Mouse (Mus musculus): ENCODE data around the gene Zfp526. TPM values are rescaled to one million over a fixed set of nuclear protein-coding genes. Genes with fewer than 3 reads are reported as not detected.
A peak's percentile ranks its signal among the peaks of the same experiment; 100 is the strongest.

Zfp526 gene
- polyA plus RNA-seq, 1 experiment = 13.9 TPM

DNA sequence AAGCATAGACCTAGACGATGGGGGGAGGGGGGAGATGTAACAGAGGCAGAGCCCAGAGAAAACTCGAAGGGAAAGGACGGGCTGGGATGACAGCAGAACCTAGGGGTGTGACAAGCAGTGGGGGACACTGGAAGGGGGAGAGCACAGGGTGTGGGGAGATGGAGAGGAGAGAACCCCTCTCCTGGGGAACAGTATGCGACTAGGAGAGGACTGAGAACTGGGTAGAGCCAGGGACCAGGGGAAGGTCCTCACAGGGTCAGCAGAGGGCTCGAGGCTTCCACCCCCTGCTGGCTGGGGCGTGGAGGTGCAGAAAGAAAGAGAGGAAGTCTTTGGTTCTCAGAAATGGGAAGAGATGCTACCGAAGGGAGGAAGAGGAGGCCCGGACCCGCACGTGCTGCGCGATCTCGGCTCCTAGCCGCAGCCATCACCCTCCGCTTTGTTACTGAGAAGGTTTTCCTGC lies 39.9 kb upstream of the Zfp526 start:
- TF ChIP-seq POLR2A (IDR thresholded peaks at IDR 0.05; ENCODE audit: borderline replicate concordance, control insufficient read depth, low read depth, low read length) (no peak), CTCF (IDR thresholded peaks at IDR 0.05; ENCODE audit: control insufficient read depth, insufficient read depth, low read length) (peak; percentile 84)
- H3K4me3 ChIP-seq (replicated peaks; ENCODE audit: control insufficient read depth, low read depth, low read length) = no peak overlapping the region

DNA sequence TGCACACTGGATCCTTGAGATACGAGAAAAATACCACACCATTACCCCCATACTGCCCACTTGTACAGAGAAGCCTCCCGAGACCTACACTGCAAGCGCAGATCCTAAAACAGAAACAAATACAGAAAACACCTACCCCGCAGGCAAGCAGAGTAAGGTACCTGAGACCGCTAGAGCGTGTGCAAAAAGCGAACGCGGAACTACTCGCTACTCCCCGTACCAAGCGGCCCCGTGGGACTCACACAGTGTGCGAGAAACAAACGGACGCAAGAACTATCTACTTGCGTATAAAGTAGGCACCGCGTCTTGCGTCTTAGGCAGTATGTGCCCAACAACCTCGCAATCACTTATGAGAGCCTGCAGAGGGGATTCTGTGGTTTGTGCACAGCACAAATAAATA lies 39.4 kb upstream of the Zfp526 start:
- H3K4me1 ChIP-seq (ENCODE audit: control insufficient read depth, insufficient read depth, low read length) = no peaks in the 10 kb centered on the region; the same call in 1 of the 2 replicates
- 4% methylated on average over 21 of the region's 21 CpGs for WGBS
- TF ChIP-seq CTCF (IDR thresholded peaks at IDR 0.05; ENCODE audit: control insufficient read depth, insufficient read depth, low read length) = no peak
- no peak for TF ChIP-seq POLR2A (IDR thresholded peaks at IDR 0.05; ENCODE audit: borderline replicate concordance, control insufficient read depth, low read depth, low read length)
- no peak overlapping the region for H3K27ac ChIP-seq (ENCODE audit: control insufficient read depth, insufficient read depth, low read depth, low read length, poor library complexity)
- H3K4me3 ChIP-seq (replicated peaks; ENCODE audit: control insufficient read depth, low read depth, low read length) = peak overlapping the region; percentile 21

More for the DNA sequence above, 39.9 kb upstream of the Zfp526 start:
- no peak overlapping the region for H3K27ac ChIP-seq (ENCODE audit: control insufficient read depth, insufficient read depth, low read depth, low read length, poor library complexity)
- H3K4me1 ChIP-seq (ENCODE audit: control insufficient read depth, insufficient read depth, low read length) = no peaks in the 10 kb centered on the region; the same call in 1 of the 2 replicates
- 2% methylated on average over 15 of the region's 15 CpGs for WGBS

DNA sequence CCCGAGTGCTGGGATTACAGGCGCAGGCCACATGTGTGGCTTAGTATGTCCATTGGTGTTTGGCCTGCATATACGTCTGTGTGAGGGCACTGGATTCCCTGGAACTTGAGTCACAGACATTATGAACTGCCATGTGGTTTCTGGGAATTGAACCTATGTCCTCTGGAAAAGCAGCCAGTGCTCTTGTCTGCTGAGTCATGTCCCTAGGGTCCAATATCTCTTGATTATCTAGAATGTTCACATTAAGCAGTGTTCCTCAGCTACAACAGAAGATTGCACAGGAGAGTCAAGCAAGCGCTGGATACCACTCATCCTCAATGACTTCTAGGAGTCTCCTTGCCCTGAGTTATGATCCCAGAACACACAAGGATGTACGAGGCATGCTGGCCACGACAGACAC lies 37.1 kb upstream of the Zfp526 start:
- WGBS = 58% methylated on average over 6 of the region's 6 CpGs
- Histone ChIP-seq H3K4me1 (ENCODE audit: control insufficient read depth, insufficient read depth, low read length) (no peaks in the 10 kb centered on the region; the same call in 1 of the 2 replicates), H3K27ac (ENCODE audit: control insufficient read depth, insufficient read depth, low read depth, low read length, poor library complexity) (no peak overlapping the region), H3K4me3 (replicated peaks; ENCODE audit: control insufficient read depth, low read depth, low read length) (no peak overlapping the region)
- no peak for TF ChIP-seq POLR2A (IDR thresholded peaks at IDR 0.05; ENCODE audit: borderline replicate concordance, control insufficient read depth, low read depth, low read length)
- TF ChIP-seq CTCF (IDR thresholded peaks at IDR 0.05; ENCODE audit: control insufficient read depth, insufficient read depth, low read length) = no peak

- no peaks in the 10 kb centered on the region for H3K4me1 ChIP-seq (ENCODE audit: control insufficient read depth, insufficient read depth, low read length)
- TF ChIP-seq POLR2A (IDR thresholded peaks at IDR 0.05; ENCODE audit: borderline replicate concordance, control insufficient read depth, low read depth, low read length) (peak; percentile 26; the same call in 1 of the 2 replicates), CTCF (IDR thresholded peaks at IDR 0.05; ENCODE audit: control insufficient read depth, insufficient read depth, low read length) (peak; percentile 100)
- no peak overlapping the region for H3K27ac ChIP-seq (ENCODE audit: control insufficient read depth, insufficient read depth, low read depth, low read length, poor library complexity)
- H3K4me3 ChIP-seq (replicated peaks; ENCODE audit: control insufficient read depth, low read depth, low read length) = no peak overlapping the region
- 45% methylated on average over 21 of the region's 21 CpGs for WGBS
These were observed 33.3 kb upstream of the Zfp526 start for GRCm38 (mm10) chr7:25187662-25188650.

- no peak overlapping the region for H3K27ac ChIP-seq (ENCODE audit: control insufficient read depth, insufficient read depth, low read depth, low read length, poor library complexity)
- no peak overlapping the region for H3K4me3 ChIP-seq (replicated peaks; ENCODE audit: control insufficient read depth, low read depth, low read length)
- TF ChIP-seq POLR2A (IDR thresholded peaks at IDR 0.05; ENCODE audit: borderline replicate concordance, control insufficient read depth, low read depth, low read length) = no peak
- no peak for TF ChIP-seq CTCF (IDR thresholded peaks at IDR 0.05; ENCODE audit: control insufficient read depth, insufficient read depth, low read length)
- H3K4me1 ChIP-seq (ENCODE audit: control insufficient read depth, insufficient read depth, low read length) = no peaks in the 10 kb centered on the region
- WGBS = 70% methylated on average over 11 of the region's 11 CpGs
These were observed 30.4 kb upstream of the Zfp526 start for GRCm38 (mm10) chr7:25190806-25191205.

- WGBS = 89% methylated on average over 8 of the region's 8 CpGs
These were observed 29.1 kb upstream of the Zfp526 start for GRCm38 (mm10) chr7:25192110-25192509.

DNA sequence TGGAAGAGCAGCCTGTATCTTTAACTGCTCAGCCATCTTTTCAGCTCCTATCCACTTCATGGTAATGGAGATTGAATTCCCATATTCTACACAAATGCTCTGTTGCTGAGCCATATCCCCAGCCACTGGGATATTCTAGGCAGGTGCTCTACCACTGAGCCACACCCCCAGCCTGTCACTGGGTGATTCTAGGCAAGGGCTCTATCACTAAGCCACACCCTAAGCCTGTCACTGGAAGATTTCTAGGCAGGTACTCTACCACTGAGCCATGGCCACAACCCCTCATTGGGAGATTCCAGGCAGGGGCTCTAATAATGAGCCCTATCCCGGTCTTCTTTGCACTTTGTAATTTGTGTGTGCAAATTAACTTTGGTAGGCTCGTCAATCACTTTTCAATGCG lies 26.1 kb upstream of the Zfp526 start:
- 87% methylated on average over 3 of the region's 3 CpGs for WGBS
- TF ChIP-seq CTCF (IDR thresholded peaks at IDR 0.05; ENCODE audit: control insufficient read depth, insufficient read depth, low read length) = no peak
- no peak for TF ChIP-seq POLR2A (IDR thresholded peaks at IDR 0.05; ENCODE audit: borderline replicate concordance, control insufficient read depth, low read depth, low read length)
- no peaks in the 10 kb centered on the region; the same call in 1 of the 2 replicates for H3K4me1 ChIP-seq (ENCODE audit: control insufficient read depth, insufficient read depth, low read length)
- no peak overlapping the region for H3K27ac ChIP-seq (ENCODE audit: control insufficient read depth, insufficient read depth, low read depth, low read length, poor library complexity)
- no peak overlapping the region for H3K4me3 ChIP-seq (replicated peaks; ENCODE audit: control insufficient read depth, low read depth, low read length)

More at GRCm38 (mm10) chr7:25192110-25192509, 29.1 kb upstream of the Zfp526 start:
- Histone ChIP-seq H3K27ac (ENCODE audit: control insufficient read depth, insufficient read depth, low read depth, low read length, poor library complexity) (no peak overlapping the region), H3K4me3 (replicated peaks; ENCODE audit: control insufficient read depth, low read depth, low read length) (no peak overlapping the region), H3K4me1 (ENCODE audit: control insufficient read depth, insufficient read depth, low read length) (no peaks in the 10 kb centered on the region; the same call in 1 of the 2 replicates)
- TF ChIP-seq CTCF (IDR thresholded peaks at IDR 0.05; ENCODE audit: control insufficient read depth, insufficient read depth, low read length) (no peak), POLR2A (IDR thresholded peaks at IDR 0.05; ENCODE audit: borderline replicate concordance, control insufficient read depth, low read depth, low read length) (no peak)

DNA sequence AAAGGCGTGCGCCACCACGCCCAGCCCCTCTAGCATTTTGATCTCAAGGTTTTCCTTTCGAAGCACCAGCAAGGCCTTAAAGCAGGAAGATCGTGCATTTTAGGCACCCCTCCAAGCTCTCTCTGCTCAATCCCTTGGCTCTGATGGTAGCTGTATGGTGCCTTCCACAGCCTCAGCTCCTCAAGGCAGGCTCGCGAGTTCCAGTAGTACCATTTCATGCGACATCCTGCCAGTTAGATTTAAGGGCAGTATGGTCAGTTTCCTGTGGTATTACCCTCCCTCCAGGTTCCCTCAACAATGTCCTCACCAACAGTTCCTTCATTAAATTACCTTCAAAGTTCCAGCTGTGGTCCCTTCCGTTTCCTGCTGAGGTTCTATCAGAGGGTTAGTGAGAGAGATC lies 25.1 kb upstream of the Zfp526 start:
- WGBS = 33% methylated on average over 9 of the region's 9 CpGs
- H3K4me3 ChIP-seq (replicated peaks; ENCODE audit: control insufficient read depth, low read depth, low read length) = no peak overlapping the region
- TF ChIP-seq CTCF (IDR thresholded peaks at IDR 0.05; ENCODE audit: control insufficient read depth, insufficient read depth, low read length) (no peak), POLR2A (IDR thresholded peaks at IDR 0.05; ENCODE audit: borderline replicate concordance, control insufficient read depth, low read depth, low read length) (no peak)
- no peak overlapping the region for H3K27ac ChIP-seq (ENCODE audit: control insufficient read depth, insufficient read depth, low read depth, low read length, poor library complexity)
- H3K4me1 ChIP-seq (ENCODE audit: control insufficient read depth, insufficient read depth, low read length) = no peaks in the 10 kb centered on the region; the same call in 1 of the 2 replicates

Data from bone marrow, adult 2 months (tissue).